Mouse (Mus musculus) embryonic fibroblast, embryonic 13.5 days (primary cell): ENCODE data around the gene Mbnl2.

ENCODE experiments used
- CTCF ChIP-seq: IDR thresholded peaks from 2 replicates; pipeline ENCODE4 v1.5.1; 2011; ENCODE audit warnings: mild to moderate bottlenecking, control low read depth, low read length, moderate library complexity, borderline replicate concordance; ENCODE audit not compliant: insufficient read depth
- POLR2A ChIP-seq: IDR thresholded peaks from 2 replicates; pipeline ENCODE4 v1.6.1; 2011; ENCODE audit warnings: low read depth, mild to moderate bottlenecking, control low read depth, low read length, moderate library complexity

GRCm38 (mm10) chr14:120434831-120435230 is 159.4 kb downstream of the Mbnl2 start:
- TF ChIP-seq POLR2A, result no peak
- no peak for TF ChIP-seq CTCF
